Mouse (Mus musculus) mouse embryonic stem cell (cell line): ENCODE data around the gene Efnb3.

Experiments used
- in situ Hi-C, 2 experiments: fragments of 300-500 bp; cut with MboI; formaldehyde crosslinking; loops; 1 replicate in 1 of 2; 3 replicates in 1 of 2; pipeline ENCODE4 v1.14.3; 2019 to 2020; ENCODE audit warnings: low sequenced_read_pairs in 2 of 2, low pct_unique_long_range_greater_than_20kb in 1 of 2, mixed read lengths in 1 of 2; ENCODE audit not compliant: unreplicated experiment in 1 of 2

Efnb3 gene

DNA sequence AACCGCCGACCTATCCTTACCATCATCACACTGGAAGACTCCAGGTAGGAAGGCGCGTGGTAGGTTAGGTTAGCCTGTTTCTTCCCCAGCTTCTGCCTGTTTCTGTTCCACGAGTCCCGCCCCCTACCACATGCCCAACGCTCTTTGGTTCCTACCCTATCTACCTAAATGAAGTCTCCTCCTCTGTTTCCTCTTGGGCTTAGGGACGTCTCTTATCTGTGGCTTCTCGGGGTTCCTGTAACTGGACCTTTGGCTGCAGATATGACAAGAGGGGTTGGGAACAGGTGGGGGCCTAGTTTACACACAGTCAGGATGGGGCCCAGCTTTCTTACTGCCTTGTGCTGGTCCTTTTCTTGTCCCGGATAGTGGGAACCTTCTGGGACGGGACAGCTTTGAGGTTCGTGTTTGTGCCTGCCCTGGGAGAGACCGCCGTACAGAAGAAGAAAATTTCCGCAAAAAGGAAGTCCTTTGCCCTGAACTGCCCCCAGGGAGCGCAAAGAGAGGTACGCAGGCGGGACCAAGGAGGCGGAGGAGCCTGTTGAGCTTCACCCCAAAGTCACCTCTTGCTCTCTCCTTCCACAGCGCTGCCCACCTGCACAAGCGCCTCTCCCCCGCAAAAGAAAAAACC, 29.3 kb upstream of the Efnb3 start:
- in situ Hi-C loops, result no loop called here

- in situ Hi-C loops, result no loop called here
Measured at GRCm38 (mm10) chr11:69585718-69586325, 25.8 kb upstream of the Efnb3 start.

DNA sequence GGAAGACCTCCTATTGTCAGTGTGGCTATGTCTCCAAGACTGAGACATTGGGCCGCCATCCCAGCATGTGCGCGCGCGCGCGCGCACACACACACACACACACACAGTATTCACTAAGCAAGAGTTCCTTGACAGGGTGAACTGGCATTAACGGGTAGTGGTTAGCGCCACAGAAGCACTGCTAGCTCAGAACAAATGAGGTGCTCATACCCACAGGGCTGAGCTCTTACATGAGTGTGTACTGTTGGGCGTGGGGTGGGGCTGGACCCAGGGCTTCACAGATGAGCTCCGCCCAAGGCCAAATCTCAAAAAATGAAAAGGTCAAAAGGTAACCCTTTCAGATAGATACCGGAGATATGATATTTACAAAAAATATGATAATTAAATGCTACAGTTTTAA, 24.9 kb upstream of the Efnb3 start:
- in situ Hi-C loops, result no loop called here

DNA sequence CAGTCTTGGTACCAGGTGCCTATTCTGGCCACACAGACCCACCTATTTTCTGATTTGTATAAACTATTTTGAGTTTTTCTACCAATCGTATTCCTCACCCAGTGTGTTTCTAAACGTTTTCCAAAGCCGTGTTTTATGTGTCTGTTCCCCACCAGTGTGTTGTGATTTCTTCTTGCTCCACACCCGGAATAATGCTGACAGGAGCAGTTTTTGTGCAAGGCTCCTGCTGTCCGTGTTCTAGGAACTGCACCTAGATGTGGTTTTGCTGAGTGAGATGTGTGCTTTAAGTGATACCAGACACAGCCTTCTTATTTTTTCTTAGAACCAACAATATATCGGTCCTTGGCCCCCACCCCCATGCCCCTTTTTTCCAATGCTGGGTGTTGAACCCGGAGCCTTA, 24.0 kb upstream of the Efnb3 start:
- in situ Hi-C loops, result no loop called here

- in situ Hi-C loops, result no loop called here
Measured at GRCm38 (mm10) chr11:69582230-69582805, 22.3 kb upstream of the Efnb3 start.

- in situ Hi-C loops, result no loop called here
Measured at GRCm38 (mm10) chr11:69581814-69582213, 21.8 kb upstream of the Efnb3 start.

- in situ Hi-C loops, result no loop called here
Measured at GRCm38 (mm10) chr11:69581147-69581688, 21.2 kb upstream of the Efnb3 start.

DNA sequence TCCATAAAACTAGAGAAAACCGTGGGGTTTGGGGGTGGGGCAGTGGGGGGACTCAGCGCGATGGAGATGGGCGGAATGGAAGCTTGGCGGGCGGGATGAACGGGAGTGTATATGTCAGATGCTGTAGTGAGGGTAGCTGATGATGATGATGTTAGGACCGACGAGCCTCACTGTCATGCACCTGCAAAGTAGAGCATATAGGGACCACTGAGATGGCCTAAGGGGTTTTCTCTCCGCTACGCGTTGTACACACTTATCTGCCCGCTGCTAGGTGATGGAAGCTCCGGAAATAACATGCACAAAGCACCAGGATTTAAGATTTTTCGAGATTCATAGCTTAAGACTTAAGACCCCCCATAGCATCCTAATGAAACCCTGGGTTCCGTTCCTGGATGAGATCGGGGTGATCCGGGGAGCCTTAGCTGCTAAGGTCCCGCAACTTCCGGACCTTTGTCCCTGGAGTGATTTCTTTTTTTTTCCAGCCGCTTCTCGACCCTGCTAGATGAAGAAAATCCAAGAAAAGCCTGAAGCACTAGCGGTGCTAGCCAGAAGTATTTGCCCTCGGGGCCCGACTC, 20.7 kb upstream of the Efnb3 start:
- in situ Hi-C loops, result no loop called here

DNA sequence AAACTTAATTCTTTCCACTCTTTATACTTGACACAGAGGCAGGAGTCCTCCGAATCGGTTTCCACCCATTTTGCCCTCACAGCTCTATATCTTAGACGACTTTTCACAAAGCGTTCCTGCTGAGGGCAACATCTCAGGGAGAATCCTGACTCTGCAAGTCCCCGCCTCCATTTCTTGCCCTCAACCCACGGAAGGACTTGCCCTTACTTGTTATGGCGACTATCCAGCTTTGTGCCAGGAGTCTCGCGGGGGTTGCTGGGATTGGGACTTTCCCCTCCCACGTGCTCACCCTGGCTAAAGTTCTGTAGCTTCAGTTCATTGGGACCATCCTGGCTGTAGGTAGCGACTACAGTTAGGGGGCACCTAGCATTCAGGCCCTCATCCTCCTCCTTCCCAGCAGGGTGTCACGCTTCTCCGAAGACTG, 20.1 kb upstream of the Efnb3 start, which contains the start of the genes Wrap53 and Trp53:
Gene Wrap53, minus strand, starts transcription at position 165 of the 424 bp plus-strand sequence.
Gene Trp53, plus strand, starts transcription at position 269 of the 424 bp plus-strand sequence.
- in situ Hi-C loops, result no loop called here

GRCm38 (mm10) chr11:69579128-69580017, 19.4 kb upstream of the Efnb3 start:
- in situ Hi-C loops, result loop anchor here in 1 of 2 experiments (5.0 kb wide), 1 partner anchor 37 kb away; no protein-coding TSS in a partner anchor

DNA sequence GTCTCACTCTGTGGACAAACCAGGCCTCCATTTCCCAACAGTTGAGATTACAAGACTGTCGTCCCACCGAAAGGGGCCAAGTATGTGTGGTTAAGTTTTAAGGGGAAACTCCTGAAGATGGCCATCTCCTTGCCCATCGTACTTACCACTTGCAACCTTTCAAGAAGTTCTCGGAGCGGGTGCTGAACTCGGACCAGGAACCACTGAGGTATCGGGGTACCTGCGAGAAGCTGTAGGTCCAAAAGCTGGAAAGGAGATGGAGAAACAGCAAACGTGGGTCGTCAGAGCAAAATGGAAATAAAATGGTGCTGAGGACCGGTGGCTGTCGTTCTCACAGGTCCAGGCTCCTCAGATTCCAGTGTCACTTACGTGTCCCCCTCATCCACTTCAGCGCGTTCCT, 18.3 kb upstream of the Efnb3 start:
- in situ Hi-C loops, result loop anchor here in 1 of 2 experiments (5.0 kb wide), 1 partner anchor 36 kb away; no protein-coding TSS in a partner anchor

- in situ Hi-C loops, result loop anchor here in 1 of 2 experiments (5.0 kb wide), 1 partner anchor 34 kb away; no protein-coding TSS in a partner anchor
Measured at GRCm38 (mm10) chr11:69576307-69576706, 16.3 kb upstream of the Efnb3 start.

DNA sequence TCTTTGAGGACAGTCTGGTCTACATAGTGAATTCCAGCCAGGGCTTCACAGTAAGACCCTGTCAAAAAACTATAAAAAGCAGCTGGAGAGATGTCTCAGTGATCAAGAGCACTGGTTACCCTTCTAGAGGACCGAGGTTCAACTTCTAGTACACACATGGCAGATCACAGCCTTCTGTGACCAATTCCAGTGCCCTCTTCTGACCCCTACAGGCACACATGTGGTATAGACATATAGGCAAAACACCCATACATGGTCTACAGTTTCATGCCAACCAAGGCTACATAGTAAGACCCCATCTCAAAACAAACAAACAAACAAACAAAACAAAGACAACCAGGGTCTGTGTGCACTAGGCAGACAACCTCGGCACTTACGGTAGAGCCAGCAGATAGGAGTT, 15.2 kb upstream of the Efnb3 start:
- in situ Hi-C loops, result loop anchor here in 1 of 2 experiments (5.0 kb wide), 1 partner anchor 33 kb away; no protein-coding TSS in a partner anchor

DNA sequence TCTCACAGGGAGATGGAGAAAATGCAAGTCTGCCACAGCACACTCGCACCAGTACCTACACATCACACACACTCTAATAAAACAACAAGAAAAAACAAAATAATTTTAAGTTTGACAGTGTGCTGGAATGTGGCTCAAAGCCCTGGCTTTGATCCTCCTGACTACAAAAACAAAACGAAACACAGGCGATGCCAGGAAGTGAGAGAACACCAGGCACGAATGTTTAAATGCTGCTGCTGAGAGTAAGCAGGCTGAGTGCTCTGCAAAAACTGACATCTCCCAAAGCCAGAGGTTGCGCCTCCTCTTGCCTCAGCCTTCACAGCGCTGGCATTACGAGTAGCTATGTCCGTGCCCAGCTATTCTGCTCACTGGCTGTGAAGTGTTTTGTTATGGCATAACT, 5.1 kb upstream of the Efnb3 start:
- in situ Hi-C loops, result no loop called here

- in situ Hi-C loops, result no loop called here
Measured at GRCm38 (mm10) chr11:69564391-69564790, 4.4 kb upstream of the Efnb3 start.

- in situ Hi-C loops, result no loop called here
Measured at GRCm38 (mm10) chr11:69563373-69563772, 3.4 kb upstream of the Efnb3 start.

DNA sequence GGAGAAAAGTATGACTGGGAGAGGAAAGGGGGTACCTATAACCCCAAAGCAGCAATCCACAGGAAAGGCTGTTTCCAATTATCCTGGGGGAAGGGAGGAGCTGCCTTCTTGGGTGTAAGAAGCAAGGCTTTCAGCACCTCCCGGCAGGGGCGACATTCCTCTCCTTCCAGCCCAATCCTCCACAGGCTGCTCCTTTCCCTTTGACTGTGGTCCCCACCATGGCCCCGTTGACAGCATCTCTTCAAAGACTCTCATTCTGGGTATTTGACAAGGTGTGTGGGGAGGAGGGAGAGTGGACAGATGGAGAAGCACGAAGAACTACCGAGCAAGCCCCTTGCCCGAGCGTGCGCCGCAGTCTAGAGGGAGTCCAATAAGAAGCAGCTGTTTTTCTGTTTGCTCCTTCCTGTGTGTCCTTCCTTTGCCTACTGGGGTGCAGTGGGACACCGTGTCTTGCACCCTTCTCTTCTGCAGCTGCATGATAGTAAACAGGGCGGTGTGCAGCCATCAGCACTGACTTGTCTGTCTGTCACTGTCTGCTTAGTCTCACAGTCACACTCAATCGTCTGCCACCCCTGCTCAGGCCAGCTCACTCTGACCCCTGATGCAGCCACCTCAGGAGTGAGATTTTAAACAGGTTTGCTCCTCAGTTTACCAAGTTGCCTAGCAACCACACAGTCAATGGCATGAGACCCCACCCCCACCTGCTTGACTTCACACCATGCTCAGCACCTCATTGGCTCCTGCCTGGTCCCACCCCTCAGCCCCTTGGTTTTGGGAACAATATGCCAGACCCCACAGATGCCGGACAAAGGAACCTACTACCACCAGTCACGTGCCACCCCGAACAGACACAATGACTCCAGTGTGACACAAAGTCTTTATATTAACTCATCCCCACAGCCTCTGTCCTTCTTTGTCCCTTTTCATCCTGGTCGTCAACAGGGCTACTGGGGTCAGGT, 1.2 kb upstream of the Efnb3 start:
- in situ Hi-C loops, result no loop called here
